Mouse (Mus musculus) testis, adult 2 months (tissue): ENCODE results near the gene Slc38a2. TPM values are rescaled to one million over a fixed set of nuclear protein-coding genes. Genes with fewer than 3 reads are reported as not detected.

Experiments
- H3K27ac ChIP-seq: fragments of 200-500 bp; 2 replicates; pipeline ENCODE4 v1.5.1; 2012; ENCODE audit warnings: low read depth, low read length; ENCODE audit not compliant: control insufficient read depth, insufficient read depth
- H3K27me3 ChIP-seq: fragments of 200-500 bp; 2 replicates; pipeline ENCODE4 v1.6.1; 2012; ENCODE audit warnings: mild to moderate bottlenecking, low read length, moderate library complexity; ENCODE audit not compliant: control insufficient read depth, insufficient read depth
- H3K36me3 ChIP-seq: fragments of 200-500 bp; 2 replicates; pipeline ENCODE4 v1.6.1; 2012; ENCODE audit warnings: mild to moderate bottlenecking, low read length; ENCODE audit not compliant: control insufficient read depth, insufficient read depth
- H3K4me1 ChIP-seq: fragments of 200-500 bp; 2 replicates; pipeline ENCODE4 v1.6.1; 2012; ENCODE audit warnings: low read length; ENCODE audit not compliant: control insufficient read depth, insufficient read depth
- H3K4me3 ChIP-seq: fragments of 200-500 bp; 2 replicates; pipeline ENCODE4 v1.5.1; 2012; ENCODE audit warnings: low read depth, mild to moderate bottlenecking, low read length, moderate library complexity, mixed read lengths; ENCODE audit not compliant: control insufficient read depth
- CTCF ChIP-seq: fragments of 200-500 bp; IDR thresholded peaks from 2 replicates; pipeline ENCODE4 v1.5.1; 2012; ENCODE audit warnings: low read depth, mild to moderate bottlenecking, inconsistent platforms, low read length, moderate library complexity; ENCODE audit not compliant: control insufficient read depth, insufficient read depth, insufficient replicate concordance
- POLR2A ChIP-seq: fragments of 200-500 bp; IDR thresholded peaks from 2 replicates; pipeline ENCODE4 v1.6.1; 2012; ENCODE audit warnings: low read depth, mild to moderate bottlenecking, inconsistent platforms, low read length, moderate library complexity; ENCODE audit not compliant: control insufficient read depth
- polyA plus RNA-seq: library from polyadenylated mRNA; depleted of rRNA; stranded (reverse); fragments of >200 nt; gene quantifications from 2 replicates; pipeline ENCODE4 v1.2.3, GENCODE M21; 2012

Slc38a2 gene
- polyA plus RNA-seq, 1 experiment = 10.8 TPM

GRCm38 (mm10) chr15:96700766-96701165 lies 1.2 kb upstream of the Slc38a2 start:
- H3K27ac ChIP-seq = no peak overlapping the region
- H3K27me3 ChIP-seq = peaks cover 3% of the 10 kb centered on the region; the same call in 1 of the 2 replicates
- H3K4me1 ChIP-seq = peaks cover 12% of the 10 kb centered on the region
- H3K4me3 ChIP-seq = peak overlapping the region; percentile 86
- no peaks in the 10 kb centered on the region for H3K36me3 ChIP-seq
- no peak for TF ChIP-seq POLR2A
- no peak for TF ChIP-seq CTCF

GRCm38 (mm10) chr15:96698658-96699448 lies 677 bp downstream of the Slc38a2 start:
- Histone ChIP-seq H3K27ac (peak overlapping the region; percentile 87), H3K4me1 (peaks cover 12% of the 10 kb centered on the region), H3K27me3 (peaks cover 3% of the 10 kb centered on the region; the same call in 1 of the 2 replicates), H3K36me3 (no peaks in the 10 kb centered on the region), H3K4me3 (peak overlapping the region; percentile 86)
- TF ChIP-seq CTCF (no peak), POLR2A (peak; percentile 65)

GRCm38 (mm10) chr15:96697901-96698657 lies 1.5 kb downstream of the Slc38a2 start:
- no peak for TF ChIP-seq CTCF
- Histone ChIP-seq H3K36me3 (no peaks in the 10 kb centered on the region), H3K4me3 (peak overlapping the region; percentile 86), H3K4me1 (peaks cover 12% of the 10 kb centered on the region), H3K27ac (peak overlapping the region; percentile 87), H3K27me3 (peaks cover 3% of the 10 kb centered on the region; the same call in 1 of the 2 replicates)

GRCm38 (mm10) chr15:96696486-96697284 lies 2.8 kb downstream of the Slc38a2 start:
- H3K4me3 ChIP-seq = no peak overlapping the region
- H3K36me3 ChIP-seq = no peaks in the 10 kb centered on the region
- peaks cover 12% of the 10 kb centered on the region for H3K4me1 ChIP-seq
- peaks cover 3% of the 10 kb centered on the region; the same call in 1 of the 2 replicates for H3K27me3 ChIP-seq
- TF ChIP-seq POLR2A = no peak
- TF ChIP-seq CTCF = no peak
- peak overlapping the region; percentile 19; the same call in 1 of the 2 replicates for H3K27ac ChIP-seq

- peaks cover 9% of the 10 kb centered on the region for H3K4me1 ChIP-seq
- peaks cover 3% of the 10 kb centered on the region; the same call in 1 of the 2 replicates for H3K27me3 ChIP-seq
- no peaks in the 10 kb centered on the region for H3K36me3 ChIP-seq
- no peak overlapping the region for H3K4me3 ChIP-seq
- 0 out of 2 replicates have a peak overlapping the region, but pooled peaks have one; percentile 26 for H3K27ac ChIP-seq
- no peak for TF ChIP-seq POLR2A
- no peak for TF ChIP-seq CTCF
These were observed 3.8 kb downstream of the Slc38a2 start for GRCm38 (mm10) chr15:96695455-96696421.

- Histone ChIP-seq H3K27me3 (peaks cover under 1% of the 10 kb centered on the region; the same call in 1 of the 2 replicates), H3K4me3 (no peak overlapping the region), H3K4me1 (peaks cover 4% of the 10 kb centered on the region), H3K36me3 (no peaks in the 10 kb centered on the region), H3K27ac (no peak overlapping the region)
- TF ChIP-seq CTCF = no peak
- no peak for TF ChIP-seq POLR2A
These were observed 4.5 kb downstream of the Slc38a2 start for GRCm38 (mm10) chr15:96694988-96695387.
